Mouse (Mus musculus) cerebellum, adult 18-20 months (tissue): ENCODE data around the gene Spdef.

ENCODE experiments used
- DNase-seq, 2 experiments: peaks; one replicate each; pipeline ENCODE4 v3.0.0; 2021

Gene Spdef

GRCm38 (mm10) chr17:27724327-27724726, 4.4 kb downstream of the Spdef start:
- DNase-seq, result no peak

DNA sequence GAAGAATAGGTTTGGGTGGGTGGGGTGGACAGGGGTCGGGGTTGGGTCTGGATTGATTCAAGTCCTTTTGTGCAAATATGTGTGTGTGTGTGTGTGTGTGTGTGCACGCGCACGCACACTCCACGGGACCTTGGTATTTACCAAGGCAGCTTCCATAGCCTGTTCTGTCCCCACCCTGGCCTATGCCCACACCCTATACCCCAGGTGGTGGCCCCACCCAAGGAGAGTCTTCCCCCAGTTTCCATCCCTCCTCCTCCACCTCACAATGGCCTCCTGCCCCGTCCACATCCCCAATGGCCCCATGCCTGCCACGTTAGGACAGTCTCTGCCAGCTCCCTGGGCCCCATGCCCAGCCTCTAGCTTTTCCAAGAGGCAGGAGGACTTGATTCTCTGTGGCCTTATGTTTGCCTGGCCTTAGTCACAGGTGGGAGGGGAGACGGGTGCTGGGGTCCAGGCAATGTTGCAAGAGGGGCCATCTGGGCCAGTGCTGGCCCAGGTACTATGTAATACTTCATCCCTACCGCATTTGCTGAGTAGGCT, 7.6 kb downstream of the Spdef start:
- DNase-seq, result peak; percentile 89 to 91

GRCm38 (mm10) chr17:27720326-27720725, 8.4 kb downstream of the Spdef start:
- no peak for DNase-seq

GRCm38 (mm10) chr17:27719663-27720062, 9.1 kb downstream of the Spdef start:
- no peak for DNase-seq

DNA sequence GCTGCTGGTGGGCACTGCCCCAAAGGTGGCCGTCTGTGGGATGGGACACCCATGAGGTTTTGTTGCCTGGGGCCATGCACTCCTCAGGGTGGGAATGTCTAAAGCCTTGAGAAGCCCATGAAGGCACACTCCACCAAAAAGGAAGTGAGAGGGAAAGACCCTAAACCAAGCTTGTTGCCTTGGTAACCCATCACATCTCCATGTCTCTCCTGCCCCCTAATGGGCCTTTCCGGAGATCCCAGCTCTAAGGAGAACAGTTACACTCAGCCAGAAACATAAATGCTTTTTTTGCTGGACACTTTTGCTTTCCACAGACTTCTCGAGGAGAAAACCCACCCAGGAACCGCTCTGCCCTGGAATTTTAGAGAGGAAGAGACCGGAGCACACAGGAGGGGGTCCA, 10.5 kb downstream of the Spdef start:
- no peak for DNase-seq

DNA sequence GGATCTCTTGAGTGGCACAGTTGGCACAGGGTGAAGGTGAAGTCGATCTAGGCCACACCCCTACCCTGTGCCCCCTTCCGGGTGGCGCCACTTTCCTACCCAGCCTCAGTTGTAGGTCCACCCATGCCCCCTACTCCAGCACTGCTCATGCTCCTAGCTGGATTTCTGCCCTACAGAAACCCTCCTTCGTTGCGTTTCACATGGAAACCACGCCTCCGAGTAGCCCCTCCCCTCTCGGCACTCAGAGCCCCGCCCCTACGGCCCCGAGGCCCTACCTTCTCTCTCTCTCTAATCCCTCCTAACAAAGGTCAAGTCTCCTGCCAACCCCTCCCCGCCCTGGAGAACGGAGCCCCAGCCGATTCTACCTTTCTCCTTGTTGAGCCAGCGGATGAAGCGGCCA, 12.0 kb downstream of the Spdef start:
- DNase-seq, result no peak

- DNase-seq, result no peak
These were observed 15.9 kb downstream of the Spdef start for GRCm38 (mm10) chr17:27712832-27713231.

DNA sequence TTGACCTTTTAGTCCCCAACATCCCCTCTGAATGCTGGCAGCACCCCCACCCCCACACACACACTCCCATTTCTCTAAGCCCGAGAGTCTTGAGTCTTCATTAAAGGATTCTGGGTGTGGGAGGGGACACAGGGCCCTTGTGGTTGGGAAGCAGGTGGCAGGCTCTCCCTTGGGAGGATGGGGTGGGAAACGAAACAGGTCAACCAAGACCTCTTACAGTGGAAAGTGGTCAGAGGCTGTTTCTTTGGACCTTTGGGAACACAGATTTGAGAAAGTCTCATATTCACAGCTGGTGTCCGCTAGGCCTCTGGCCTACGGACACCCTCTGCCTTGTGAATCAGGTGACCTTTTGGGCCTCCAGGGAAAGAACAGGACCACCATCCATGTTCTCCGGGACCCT, 19.1 kb downstream of the Spdef start:
- DNase-seq, result no peak

GRCm38 (mm10) chr17:27707954-27708661, 20.6 kb downstream of the Spdef start:
- no peak for DNase-seq

GRCm38 (mm10) chr17:27705661-27706060, 23.1 kb downstream of the Spdef start:
- no peak for DNase-seq

DNA sequence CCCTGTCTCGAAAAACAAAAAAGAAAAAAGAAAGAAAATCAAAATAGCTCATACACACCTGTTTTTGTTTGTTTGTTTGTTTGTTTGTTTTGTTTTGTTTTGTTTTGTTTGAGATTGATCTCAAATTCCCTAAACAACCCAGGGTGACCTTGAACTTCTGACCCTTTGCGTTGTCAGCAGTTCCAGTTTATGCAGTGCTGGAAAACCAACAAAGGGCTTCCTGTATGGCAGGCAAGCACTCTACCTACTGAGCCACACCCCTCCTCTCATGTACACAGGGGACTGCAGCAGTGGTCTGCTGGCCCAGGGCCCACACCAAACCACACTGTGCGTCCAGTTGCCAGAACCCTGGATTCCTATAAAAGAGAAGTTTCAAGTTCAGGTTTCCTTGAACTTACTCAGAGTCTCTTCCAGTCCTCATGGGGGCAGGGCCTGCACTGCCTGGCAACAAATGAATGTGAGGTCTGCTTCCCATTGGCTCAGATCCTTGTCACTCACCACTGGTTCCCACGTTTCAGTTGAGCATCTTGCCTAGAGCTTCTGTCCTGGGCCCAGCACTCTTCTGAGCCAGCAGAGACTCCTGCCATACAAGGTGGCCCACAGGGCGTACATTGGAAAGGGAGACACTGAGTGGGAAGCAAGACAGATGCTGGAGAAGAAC, 24.7 kb downstream of the Spdef start:
- DNase-seq, result no peak

GRCm38 (mm10) chr17:27702518-27702917, 26.2 kb downstream of the Spdef start:
- peak; percentile 61 to 77 for DNase-seq

- DNase-seq, result peak in 1 of 2 experiments; percentile 38
These were observed 26.9 kb downstream of the Spdef start for GRCm38 (mm10) chr17:27701856-27702255.

- DNase-seq, result peak in 1 of 2 experiments; percentile 31
These were observed 27.9 kb downstream of the Spdef start for GRCm38 (mm10) chr17:27700812-27701211.

GRCm38 (mm10) chr17:27699641-27700244, 29.0 kb downstream of the Spdef start:
- no peak for DNase-seq

GRCm38 (mm10) chr17:27690993-27691693, 37.6 kb downstream of the Spdef start:
- peak in 1 of 2 experiments; percentile 47 for DNase-seq

- peak in 1 of 2 experiments; percentile 30 for DNase-seq
These were observed 42.4 kb downstream of the Spdef start for GRCm38 (mm10) chr17:27686395-27686794.

DNA sequence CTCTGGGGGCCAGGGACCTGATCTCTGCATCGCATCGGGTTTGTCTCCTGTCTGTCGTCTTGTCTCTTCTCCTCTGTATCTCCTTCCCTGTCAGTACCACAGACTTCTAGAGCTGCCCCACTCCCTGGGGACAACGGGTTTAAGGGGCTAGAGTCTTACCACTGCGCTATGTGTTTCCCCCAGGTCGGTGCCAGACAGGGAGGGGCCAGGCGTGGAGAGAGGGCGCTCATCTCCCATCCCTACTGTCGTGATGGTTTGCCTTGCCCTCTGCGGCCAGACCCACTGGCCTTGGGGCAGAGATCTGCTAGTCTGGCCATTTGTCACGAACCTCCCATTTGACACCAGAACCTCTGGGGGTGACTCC, 43.2 kb downstream of the Spdef start:
- DNase-seq, result peak in 1 of 2 experiments; percentile 41

- peak; percentile 74 to 76 for DNase-seq
These were observed 43.7 kb downstream of the Spdef start for GRCm38 (mm10) chr17:27684886-27685549.

GRCm38 (mm10) chr17:27678924-27679813, 49.6 kb downstream of the Spdef start:
- peak in 1 of 2 experiments; percentile 39 for DNase-seq

DNA sequence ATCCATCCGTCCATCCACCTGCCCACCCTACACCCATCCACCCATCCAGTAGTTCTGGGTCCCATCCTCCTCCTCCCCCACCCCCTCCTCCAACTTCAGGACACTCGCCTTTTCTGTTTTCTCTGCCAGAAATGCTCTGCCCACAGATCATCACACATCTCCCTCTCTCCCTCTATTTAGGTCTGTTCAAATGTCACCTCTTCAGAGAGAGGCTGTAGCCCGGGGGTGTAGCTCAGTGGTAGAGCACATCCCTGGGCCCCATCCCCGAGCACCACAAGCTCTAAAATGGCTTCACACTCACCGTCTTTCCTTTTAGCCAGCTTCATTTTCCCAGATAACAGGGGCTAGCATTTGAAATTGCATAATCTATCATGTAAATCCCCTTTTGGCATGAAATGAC, 51.0 kb downstream of the Spdef start:
- DNase-seq, result no peak

GRCm38 (mm10) chr17:27676270-27676669, 52.5 kb downstream of the Spdef start:
- no peak for DNase-seq
